Mouse (Mus musculus) ES-E14 (cell line): ENCODE measurements around the gene Zfp69.

Experiments used
- CHD2 ChIP-seq: IDR thresholded peaks from 2 replicates; pipeline ENCODE4 v1.6.1; 2014; ENCODE audit warnings: mild to moderate bottlenecking, low read depth, low read length, inconsistent platforms
- HCFC1 ChIP-seq: IDR thresholded peaks from 2 replicates; pipeline ENCODE4 v1.6.1; 2012; ENCODE audit warnings: low read length, inconsistent platforms, borderline replicate concordance; ENCODE audit not compliant: insufficient read depth
- MAFK ChIP-seq: IDR thresholded peaks from 2 replicates; pipeline ENCODE4 v1.6.1; 2014; ENCODE audit warnings: mild to moderate bottlenecking, low read depth, low read length, inconsistent platforms; ENCODE audit not compliant: insufficient read depth
- ZC3H11A ChIP-seq: IDR thresholded peaks from 2 replicates; pipeline ENCODE4 v1.6.1; 2012; ENCODE audit warnings: low read depth, mild to moderate bottlenecking, inconsistent platforms, low read length, borderline replicate concordance
- ZNF384 ChIP-seq: IDR thresholded peaks from 2 replicates; pipeline ENCODE4 v1.6.1; 2012; ENCODE audit warnings: low read depth, low read length, inconsistent platforms

DNA sequence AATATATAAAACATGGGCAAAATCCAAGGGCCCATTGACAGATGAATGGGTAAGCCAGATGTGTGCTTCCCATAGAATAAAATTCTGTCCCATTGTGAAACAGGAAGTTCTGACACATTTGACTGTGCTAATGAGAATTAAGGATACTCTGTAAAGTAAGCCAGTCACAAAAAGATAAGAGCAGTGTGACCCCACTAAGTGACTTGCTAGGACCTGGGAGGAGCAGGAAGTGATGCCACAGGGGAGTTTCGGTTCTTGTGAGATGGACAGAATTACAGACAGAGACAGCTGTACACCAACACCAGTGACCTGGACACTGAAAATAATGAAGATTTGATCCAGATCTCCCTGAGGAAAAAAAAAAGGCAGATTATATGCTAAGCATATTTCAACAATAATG lies 37.6 kb downstream of the Zfp69 start:
- TF ChIP-seq CHD2 (no peak), ZNF384 (no peak), MAFK (no peak), HCFC1 (no peak), ZC3H11A (no peak)
